Mouse (Mus musculus) erythroblast, embryonic 14.5 days (primary cell): ENCODE measurements around the gene Hivep3. TPM values are rescaled to one million over a fixed set of nuclear protein-coding genes. Genes with fewer than 3 reads are reported as not detected.

Experiments
- H3K27me3 ChIP-seq: 2 replicates; pipeline ENCODE4 v1.6.1; 2012; ENCODE audit warnings: inconsistent platforms; ENCODE audit not compliant: control insufficient read depth
- H3K36me3 ChIP-seq: 2 replicates; pipeline ENCODE4 v1.6.1; 2012; ENCODE audit warnings: mild to moderate bottlenecking, inconsistent platforms; ENCODE audit not compliant: control insufficient read depth
- H3K4me1 ChIP-seq: 2 replicates; pipeline ENCODE4 v1.6.1; 2012; ENCODE audit warnings: inconsistent platforms; ENCODE audit not compliant: control insufficient read depth
- H3K4me3 ChIP-seq: replicated peaks from 2 replicates; pipeline ENCODE3; 2012; ENCODE audit warnings: moderate library complexity, mild to moderate bottlenecking, inconsistent platforms
- H3K9me3 ChIP-seq: 2 replicates; pipeline ENCODE4 v1.6.1; 2012; ENCODE audit warnings: low read length, inconsistent platforms, mixed read lengths; ENCODE audit not compliant: control insufficient read depth
- GATA1 ChIP-seq: IDR thresholded peaks from 2 replicates; pipeline ENCODE4 v1.6.1; 2012; ENCODE audit warnings: low read length, inconsistent platforms, mixed read lengths
- TAL1 ChIP-seq: IDR thresholded peaks from 3 replicates; pipeline ENCODE4 v1.6.1; 2012; ENCODE audit warnings: low read length, inconsistent platforms, mixed read lengths
- polyA plus RNA-seq: library from polyadenylated mRNA; stranded (reverse); fragments of >175 nt; gene quantifications from 2 replicates; pipeline ENCODE4 v1.2.3, GENCODE M21; 2012

Gene Hivep3
- polyA plus RNA-seq, 1 experiment = 0.01 TPM

DNA sequence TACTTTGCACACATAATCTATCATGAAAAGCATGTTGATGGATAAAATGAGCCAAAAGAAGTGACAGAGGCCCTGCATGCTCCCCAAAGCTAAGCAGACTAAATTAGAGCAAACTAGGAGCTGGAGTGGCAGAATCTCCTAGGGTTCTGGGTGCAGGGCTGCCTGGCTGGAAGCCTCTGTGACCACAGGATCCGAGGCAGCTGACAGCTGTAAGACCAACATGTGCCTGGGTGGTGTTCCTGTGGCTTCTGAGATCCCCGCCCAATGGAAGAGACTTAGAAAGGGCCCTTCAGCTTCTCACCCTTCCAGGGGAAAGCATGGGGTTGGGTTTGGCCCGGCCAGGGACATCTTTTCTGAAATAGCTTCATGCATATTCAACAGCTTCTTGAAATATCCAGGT is 274.3 kb downstream of the Hivep3 start:
- Histone ChIP-seq H3K4me3 (no peak overlapping the region), H3K27me3 (no peaks in the 10 kb centered on the region), H3K36me3 (no peaks in the 10 kb centered on the region), H3K4me1 (no peaks in the 10 kb centered on the region), H3K9me3 (no peaks in the 10 kb centered on the region)
- TF ChIP-seq GATA1 (no peak), TAL1 (no peak)

DNA sequence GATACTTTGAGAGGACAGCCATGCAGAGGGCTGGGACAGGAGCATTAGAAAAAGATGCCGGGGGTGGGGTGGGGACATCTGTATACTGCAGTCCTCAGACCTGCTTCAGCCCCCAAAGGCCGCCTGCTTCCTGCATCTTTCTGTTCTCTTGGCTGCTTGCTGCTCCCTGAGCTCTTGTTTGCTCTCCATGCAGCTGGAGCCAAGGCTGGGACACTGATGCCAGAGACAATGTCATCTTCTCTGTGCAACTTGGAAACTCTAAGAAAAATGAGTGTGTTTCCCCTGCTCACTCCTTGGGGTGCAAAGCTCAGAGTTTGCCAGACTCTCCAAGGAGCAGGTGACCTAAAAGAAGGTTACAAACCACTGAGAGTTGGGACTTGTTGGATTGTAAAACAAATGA is 275.6 kb downstream of the Hivep3 start:
- no peaks in the 10 kb centered on the region for H3K27me3 ChIP-seq
- no peak overlapping the region for H3K4me3 ChIP-seq
- no peaks in the 10 kb centered on the region for H3K36me3 ChIP-seq
- TF ChIP-seq TAL1 (no peak), GATA1 (no peak)
- no peaks in the 10 kb centered on the region for H3K4me1 ChIP-seq
- no peaks in the 10 kb centered on the region for H3K9me3 ChIP-seq

DNA sequence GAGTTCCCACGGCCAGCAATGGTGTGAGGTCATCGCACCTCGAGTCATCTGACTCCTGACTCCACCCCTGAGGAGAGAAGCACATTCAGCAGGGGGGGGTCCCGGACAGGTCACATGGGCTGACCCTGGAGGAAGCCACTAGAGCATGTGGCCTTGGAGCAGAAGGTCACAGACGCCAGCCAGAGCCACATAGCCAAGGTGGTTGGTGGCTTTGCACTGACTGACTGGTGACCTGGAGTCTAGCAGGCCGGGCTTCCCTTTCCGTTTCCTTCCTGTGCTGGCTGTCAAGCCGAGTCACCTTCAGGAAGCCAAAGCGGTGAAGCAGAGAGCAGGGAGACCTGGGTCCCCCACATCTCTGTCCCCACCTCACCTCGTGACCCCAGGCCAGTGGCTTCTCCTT is 278.2 kb downstream of the Hivep3 start:
- Histone ChIP-seq H3K4me1 (no peaks in the 10 kb centered on the region), H3K4me3 (no peak overlapping the region), H3K27me3 (no peaks in the 10 kb centered on the region), H3K9me3 (no peaks in the 10 kb centered on the region), H3K36me3 (no peaks in the 10 kb centered on the region)
- no peak for TF ChIP-seq GATA1
- TF ChIP-seq TAL1 = no peak

DNA sequence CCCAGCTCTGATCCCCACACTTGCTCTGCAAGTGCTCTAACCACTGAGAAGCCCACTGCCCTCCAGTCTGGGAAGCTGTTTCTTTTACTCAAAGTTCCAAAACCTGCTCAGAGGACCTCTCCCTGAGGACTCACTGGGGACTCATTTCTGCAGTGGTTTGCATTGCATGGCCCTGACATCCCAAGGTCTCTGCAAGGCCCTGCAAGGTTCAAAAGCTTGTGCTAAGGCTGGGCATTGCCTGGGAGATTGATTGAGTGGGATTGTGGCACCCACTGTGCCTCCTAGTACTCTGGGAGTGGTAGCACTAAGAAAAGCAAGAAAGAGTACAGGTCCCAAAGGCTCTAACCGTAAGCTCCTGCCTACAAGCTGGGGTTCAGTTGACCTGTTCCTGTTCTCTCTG is 279.3 kb downstream of the Hivep3 start:
- Histone ChIP-seq H3K4me3 (no peak overlapping the region), H3K4me1 (no peaks in the 10 kb centered on the region), H3K27me3 (no peaks in the 10 kb centered on the region), H3K9me3 (no peaks in the 10 kb centered on the region), H3K36me3 (no peaks in the 10 kb centered on the region)
- TF ChIP-seq TAL1 = no peak

GRCm38 (mm10) chr4:120018426-120018825 is 284.8 kb downstream of the Hivep3 start:
- no peak overlapping the region for H3K4me3 ChIP-seq
- H3K4me1 ChIP-seq = no peaks in the 10 kb centered on the region
- no peaks in the 10 kb centered on the region for H3K36me3 ChIP-seq
- no peaks in the 10 kb centered on the region for H3K27me3 ChIP-seq
- no peak for TF ChIP-seq TAL1
- TF ChIP-seq GATA1 = no peak
- no peaks in the 10 kb centered on the region for H3K9me3 ChIP-seq

DNA sequence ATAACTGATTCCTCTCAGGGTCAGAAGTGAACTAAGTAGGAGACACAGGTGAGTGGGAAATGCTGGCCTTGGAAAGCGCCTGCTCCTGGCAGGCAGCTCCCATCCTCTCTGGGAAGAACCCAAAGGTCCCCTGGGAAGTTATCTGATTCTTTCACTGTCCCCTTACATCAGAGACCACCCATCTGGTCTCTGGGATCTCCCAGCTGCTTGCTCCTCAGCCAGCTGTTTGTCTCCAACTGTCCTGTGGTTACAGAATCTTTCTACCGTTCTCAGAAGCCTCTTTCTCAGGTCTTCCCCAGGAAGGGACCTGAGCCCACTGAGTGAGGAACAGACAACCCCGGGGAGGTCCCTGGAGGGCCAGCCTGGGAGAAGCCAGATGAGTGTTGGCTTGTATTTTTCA is 288.8 kb downstream of the Hivep3 start:
- TF ChIP-seq TAL1 (no peak), GATA1 (no peak)
- no peak overlapping the region for H3K4me3 ChIP-seq
- no peaks in the 10 kb centered on the region for H3K4me1 ChIP-seq
- no peaks in the 10 kb centered on the region for H3K36me3 ChIP-seq
- no peaks in the 10 kb centered on the region for H3K27me3 ChIP-seq
- H3K9me3 ChIP-seq = no peaks in the 10 kb centered on the region

DNA sequence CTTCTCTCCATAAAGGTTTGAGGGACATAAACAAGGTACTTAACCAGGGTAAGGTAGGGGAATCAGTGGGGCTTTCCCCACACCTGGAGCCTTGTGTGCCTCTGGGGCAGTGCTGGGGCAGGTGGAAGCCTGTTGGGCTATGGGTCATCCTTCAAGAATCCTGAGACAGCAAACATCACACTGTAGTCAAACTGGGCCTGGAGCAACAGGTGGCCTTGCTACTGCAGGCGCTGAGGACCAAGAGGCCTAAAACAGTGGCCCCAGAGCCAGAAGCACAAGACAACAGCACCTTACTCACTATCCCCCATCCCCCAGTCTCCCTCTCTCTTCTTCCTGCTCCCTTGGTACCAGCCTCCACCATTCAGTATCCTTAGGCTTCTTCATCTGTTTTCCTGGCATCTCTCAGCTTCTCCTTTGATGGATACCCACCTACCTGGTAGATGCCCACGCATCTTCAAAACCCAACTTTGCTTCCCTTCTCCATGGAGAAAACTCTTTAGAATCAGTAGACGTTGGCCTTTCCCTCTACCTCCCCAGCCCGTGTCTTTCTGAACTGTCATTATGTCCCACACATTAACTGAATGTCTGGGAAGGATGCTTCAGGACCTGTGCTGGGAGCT is 289.7 kb downstream of the Hivep3 start:
- H3K36me3 ChIP-seq = no peaks in the 10 kb centered on the region
- TF ChIP-seq GATA1 (no peak), TAL1 (no peak)
- H3K4me3 ChIP-seq = no peak overlapping the region

GRCm38 (mm10) chr4:120024071-120024470 is 290.5 kb downstream of the Hivep3 start:
- no peaks in the 10 kb centered on the region for H3K9me3 ChIP-seq
- H3K36me3 ChIP-seq = no peaks in the 10 kb centered on the region
- no peaks in the 10 kb centered on the region for H3K27me3 ChIP-seq
- no peak overlapping the region for H3K4me3 ChIP-seq
- no peak for TF ChIP-seq GATA1
- no peak for TF ChIP-seq TAL1
- H3K4me1 ChIP-seq = no peaks in the 10 kb centered on the region

More for the DNA sequence above, 289.7 kb downstream of the Hivep3 start:
- H3K4me1 ChIP-seq = no peaks in the 10 kb centered on the region
- H3K9me3 ChIP-seq = no peaks in the 10 kb centered on the region
- no peaks in the 10 kb centered on the region for H3K27me3 ChIP-seq

GRCm38 (mm10) chr4:120027671-120028070 is 294.1 kb downstream of the Hivep3 start:
- H3K9me3 ChIP-seq = no peaks in the 10 kb centered on the region

DNA sequence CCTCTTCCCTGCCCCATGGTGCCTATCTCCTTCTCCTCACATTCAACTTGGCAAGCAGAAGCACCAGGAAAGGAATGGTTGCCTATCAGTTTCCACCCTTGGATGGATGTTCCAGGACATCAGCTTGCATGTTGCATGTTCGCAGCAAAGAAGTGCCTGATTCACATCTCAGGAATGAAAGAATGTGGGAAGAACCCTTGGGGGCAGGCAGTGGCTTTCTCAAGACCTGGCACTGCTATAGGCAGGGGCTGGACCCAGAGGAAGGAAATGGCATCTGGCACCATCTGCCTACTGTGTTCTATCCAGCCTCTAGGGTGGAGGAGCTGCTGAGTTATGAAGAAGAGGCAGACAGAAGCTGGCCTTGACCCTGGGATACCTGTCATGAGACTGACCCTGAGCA is 296.4 kb downstream of the Hivep3 start:
- no peak overlapping the region for H3K4me3 ChIP-seq
- no peaks in the 10 kb centered on the region for H3K9me3 ChIP-seq
- H3K27me3 ChIP-seq = peaks cover 35% of the 10 kb centered on the region
- H3K4me1 ChIP-seq = no peaks in the 10 kb centered on the region
- TF ChIP-seq GATA1 (no peak), TAL1 (no peak)
- no peaks in the 10 kb centered on the region for H3K36me3 ChIP-seq

More at GRCm38 (mm10) chr4:120027671-120028070, 294.1 kb downstream of the Hivep3 start:
- Histone ChIP-seq H3K4me3 (no peak overlapping the region), H3K36me3 (no peaks in the 10 kb centered on the region), H3K4me1 (no peaks in the 10 kb centered on the region), H3K27me3 (peaks cover 15% of the 10 kb centered on the region)
- TF ChIP-seq TAL1 (no peak), GATA1 (no peak)
